Mouse (Mus musculus) megakaryocyte, embryonic 14.5 days (primary cell): Measurements from ENCODE around the gene Mgat4e.

Experiments
- FLI1 ChIP-seq: IDR thresholded peaks from 2 replicates; pipeline ENCODE4 v1.6.1; 2012; ENCODE audit warnings: low read length, inconsistent platforms, mixed read lengths
- GATA1 ChIP-seq: IDR thresholded peaks from 3 replicates; pipeline ENCODE4 v1.6.1; 2012; ENCODE audit warnings: mixed read lengths, low read length, inconsistent platforms, borderline replicate concordance

DNA sequence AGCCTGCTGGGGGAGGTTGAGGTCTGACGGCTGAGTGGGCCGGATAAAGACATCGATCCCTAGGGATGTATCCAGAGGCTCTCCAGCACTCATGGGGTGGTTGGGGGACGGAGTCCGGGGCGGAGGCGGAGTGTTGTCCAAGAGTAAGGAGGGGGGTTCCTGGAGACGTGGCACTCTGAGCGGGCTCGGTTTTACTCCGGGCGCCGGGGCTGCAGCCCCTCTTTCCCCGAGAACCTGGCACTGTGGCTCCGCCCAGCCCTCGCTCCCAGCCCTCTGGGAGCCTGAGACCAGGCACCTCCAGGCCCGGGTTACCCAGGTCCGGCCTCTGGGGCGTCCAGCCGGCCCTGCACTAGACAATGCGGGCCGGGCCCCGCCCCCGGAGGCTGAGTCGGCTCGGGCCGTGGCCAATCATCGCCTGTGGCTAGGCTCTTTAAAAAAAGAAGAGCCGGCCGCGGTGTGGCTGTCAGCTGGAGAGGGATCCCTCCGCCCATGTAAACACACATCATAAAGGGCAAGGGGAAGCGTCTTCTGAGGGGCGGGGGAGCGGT lies 7.3 kb upstream of the Mgat4e start:
- TF ChIP-seq GATA1: no peak
- TF ChIP-seq FLI1: no peak
